Mouse (Mus musculus) gastrocnemius, postnatal 4 days (tissue): ENCODE measurements around the gene Olfr283. TPM values are rescaled to one million over a fixed set of nuclear protein-coding genes. Genes with fewer than 3 reads are reported as not detected.

Experiments used
- total RNA-seq, 2 experiments: library from RNA; stranded (reverse); gene quantifications; 2 replicates each; pipeline ENCODE4 v1.2.3; 2021

The Olfr283 gene
- total RNA-seq, 2 experiments from 2014 or later: not detected

Other genes starting within 250 kb of the Olfr283 start
- gene Asb8, start 215.3 kb downstream of the Olfr283 start, total RNA-seq: 100 to 1,000 TPM; 148 to 174 TPM
- gene Ccdc184, start 213.8 kb downstream of the Olfr283 start, total RNA-seq: not detected
- gene Olfr288, start 185.4 kb downstream of the Olfr283 start, total RNA-seq: not detected
- gene Gm44579, start 160.0 kb downstream of the Olfr283 start, total RNA-seq: not detected
- not detected for gene Olfr287, start 159.9 kb downstream of the Olfr283 start, total RNA-seq
- gene Olfr286, start 146.5 kb downstream of the Olfr283 start, total RNA-seq: not detected
- gene H1fnt, start 123.7 kb downstream of the Olfr283 start, total RNA-seq: not detected
- 10 to 100 TPM in 1 of 2 experiments, 1 to 10 TPM in 1; 9.8 to 10.7 TPM for gene Zfp641, start 84.8 kb downstream of the Olfr283 start, total RNA-seq
- not detected for gene Olfr285, start 63.6 kb downstream of the Olfr283 start, total RNA-seq
- gene Olfr284, start 40.0 kb downstream of the Olfr283 start, total RNA-seq: not detected
- gene Olfr282, start 50.3 kb upstream of the Olfr283 start, total RNA-seq: not detected
- gene Olfr281, start 71.6 kb upstream of the Olfr283 start, total RNA-seq: not detected
- gene OR5BS1P, start 89.0 kb upstream of the Olfr283 start, total RNA-seq: not detected
- gene Lalba, start 101.8 kb upstream of the Olfr283 start, total RNA-seq: not detected
- gene Olfr279, start 111.5 kb upstream of the Olfr283 start, total RNA-seq: not detected
- 10 to 100 TPM; 75.4 to 83.9 TPM for gene Kansl2, start 153.3 kb upstream of the Olfr283 start, total RNA-seq
- 10 to 100 TPM; 31.3 to 35.4 TPM for gene Ccnt1, start 190.0 kb upstream of the Olfr283 start, total RNA-seq
- gene 4930415O20Rik, start 190.1 kb upstream of the Olfr283 start, total RNA-seq: under 1 TPM in 1 of 2 experiments, not detected in 1; 0.54 TPM
- gene Adcy6, start 229.1 kb upstream of the Olfr283 start, total RNA-seq: 10 to 100 TPM; 56.6 to 60.6 TPM
- 10 to 100 TPM; 22.1 to 22.5 TPM for gene Cacnb3, start 249.9 kb upstream of the Olfr283 start, total RNA-seq